Mouse (Mus musculus): ENCODE results near the gene Ajm1. TPM values are rescaled to one million over a fixed set of nuclear protein-coding genes. Genes with fewer than 3 reads are reported as not detected.
"Not testable (repeated sequence)": the region's sequence is repeated elsewhere in the genome, so short reads cannot be mapped to it uniquely, and the experiment has no call there.

Gene Ajm1
- polyA plus RNA-seq, 1 experiment: 115 TPM

- Histone ChIP-seq H3K4me1 (ENCODE audit: control insufficient read depth, insufficient read depth, low read length) (peaks cover 5% of the 10 kb centered on the region; the same call in 1 of the 2 replicates), H3K4me3 (ENCODE audit: insufficient read depth, low read length) (peak within 1 kb of the TSS; percentile 94), H3K27ac (ENCODE audit: insufficient read depth, low read length) (peak within 1 kb of the TSS; percentile 76)
- TF ChIP-seq POLR2A (IDR thresholded peaks at IDR 0.05; ENCODE audit: extremely low read depth, insufficient read depth, low read length) (peak; percentile 34; the same call in 1 of the 2 replicates), CTCF (IDR thresholded peaks at IDR 0.05; ENCODE audit: extremely low read depth, insufficient read depth, low read length) (no peak)
Observed at GRCm38 (mm10) chr2:25557221-25557963, 24.2 kb downstream of the Ajm1 start, which contains the start of gene Edf1. Gene Edf1, plus strand, starts transcription at chr2:25557847.

GRCm38 (mm10) chr2:25556296-25556695, 25.3 kb downstream of the Ajm1 start:
- TF ChIP-seq POLR2A (IDR thresholded peaks at IDR 0.05; ENCODE audit: extremely low read depth, insufficient read depth, low read length) (no peak), CTCF (IDR thresholded peaks at IDR 0.05; ENCODE audit: extremely low read depth, insufficient read depth, low read length) (no peak)
- Histone ChIP-seq H3K27ac (ENCODE audit: insufficient read depth, low read length) (no peak overlapping the region), H3K4me3 (ENCODE audit: insufficient read depth, low read length) (no peak overlapping the region), H3K4me1 (ENCODE audit: control insufficient read depth, insufficient read depth, low read length) (peaks cover 5% of the 10 kb centered on the region; the same call in 1 of the 2 replicates)

GRCm38 (mm10) chr2:25555479-25555878, 26.1 kb downstream of the Ajm1 start:
- not testable (repeated sequence) for H3K27ac ChIP-seq (ENCODE audit: insufficient read depth, low read length); H3K4me3 ChIP-seq (ENCODE audit: insufficient read depth, low read length); H3K4me1 ChIP-seq (ENCODE audit: control insufficient read depth, insufficient read depth, low read length)

- not testable (repeated sequence) for H3K4me3 ChIP-seq (ENCODE audit: insufficient read depth, low read length); H3K4me1 ChIP-seq (ENCODE audit: control insufficient read depth, insufficient read depth, low read length); H3K27ac ChIP-seq (ENCODE audit: insufficient read depth, low read length)
Observed at GRCm38 (mm10) chr2:25553171-25553786, 28.3 kb downstream of the Ajm1 start.

DNA sequence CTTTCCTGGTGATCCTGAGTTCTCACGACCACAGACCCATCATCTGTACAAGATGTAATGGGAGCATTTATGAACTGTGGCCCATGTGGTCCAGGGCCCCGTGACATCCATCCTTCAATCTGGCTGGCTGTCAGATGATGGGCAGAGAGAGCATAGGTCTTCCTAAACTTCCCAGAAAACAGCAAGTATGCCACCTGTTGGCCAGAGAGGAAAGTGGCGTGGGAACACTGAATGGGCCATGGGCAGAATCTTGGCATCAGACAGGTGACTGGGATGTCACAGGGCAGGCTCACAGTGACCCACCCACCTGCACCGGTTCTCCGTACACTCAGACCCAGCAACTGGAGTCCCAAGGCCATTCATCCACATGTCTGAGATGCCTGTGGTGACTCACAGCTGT, 30.4 kb downstream of the Ajm1 start:
- Histone ChIP-seq H3K4me3 (ENCODE audit: insufficient read depth, low read length) (no peak overlapping the region), H3K4me1 (ENCODE audit: control insufficient read depth, insufficient read depth, low read length) (no peaks in the 10 kb centered on the region), H3K27ac (ENCODE audit: insufficient read depth, low read length) (no peak overlapping the region)
- peak; percentile 69 for TF ChIP-seq CTCF (IDR thresholded peaks at IDR 0.05; ENCODE audit: extremely low read depth, insufficient read depth, low read length)
- TF ChIP-seq POLR2A (IDR thresholded peaks at IDR 0.05; ENCODE audit: extremely low read depth, insufficient read depth, low read length): no peak

DNA sequence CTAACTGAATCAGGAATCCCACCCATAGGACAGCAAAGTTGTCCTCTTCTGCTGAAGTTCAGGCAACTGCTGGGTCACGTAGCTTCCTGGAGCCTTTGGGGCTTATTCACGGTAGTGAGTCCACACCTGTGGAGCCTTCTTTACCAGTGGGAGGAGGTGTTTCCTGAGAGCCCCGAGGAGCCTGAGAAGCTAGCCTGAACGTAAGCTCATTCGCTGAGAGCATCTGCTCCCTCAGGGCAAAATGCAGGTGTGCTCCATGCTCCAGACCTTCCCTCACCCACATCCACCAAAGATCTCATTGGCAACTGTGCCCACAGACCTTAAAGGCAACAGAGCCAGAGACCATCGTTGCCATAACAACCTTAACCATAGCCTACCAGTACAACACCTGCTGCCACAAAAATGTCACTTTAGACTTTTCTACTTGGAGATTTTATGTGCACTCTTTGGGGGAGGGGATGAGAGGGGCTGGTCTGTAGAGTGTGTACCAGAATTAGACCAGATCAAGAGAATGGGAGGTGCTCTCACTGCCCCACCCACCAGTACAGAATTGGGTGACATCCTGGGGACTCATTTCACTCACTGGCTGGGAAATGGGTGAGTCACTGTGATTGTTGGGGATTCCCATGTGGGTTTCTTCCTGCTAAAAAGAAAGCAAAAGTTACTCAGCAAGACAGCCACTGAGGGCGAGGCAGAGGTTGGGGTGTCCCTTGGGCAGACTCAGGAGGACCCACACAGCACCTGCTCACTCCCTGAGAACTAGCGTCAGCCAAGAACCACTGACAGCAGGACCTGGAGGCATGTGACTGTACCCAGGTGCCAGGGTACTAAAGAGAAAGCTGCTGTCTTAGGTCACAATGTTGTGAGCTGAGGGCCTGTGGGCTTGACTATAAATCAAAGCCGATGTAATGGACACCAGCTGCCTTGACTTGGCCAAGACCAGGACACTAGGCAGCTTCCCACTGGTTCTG, 32.3 kb downstream of the Ajm1 start:
- H3K4me3 ChIP-seq (ENCODE audit: insufficient read depth, low read length): no peak overlapping the region
- TF ChIP-seq CTCF (IDR thresholded peaks at IDR 0.05; ENCODE audit: extremely low read depth, insufficient read depth, low read length): no peak
- TF ChIP-seq POLR2A (IDR thresholded peaks at IDR 0.05; ENCODE audit: extremely low read depth, insufficient read depth, low read length): no peak
- no peaks in the 10 kb centered on the region for H3K4me1 ChIP-seq (ENCODE audit: control insufficient read depth, insufficient read depth, low read length)
- H3K27ac ChIP-seq (ENCODE audit: insufficient read depth, low read length): no peak overlapping the region

- Histone ChIP-seq H3K4me1 (ENCODE audit: control insufficient read depth, insufficient read depth, low read length) (no peaks in the 10 kb centered on the region), H3K27ac (ENCODE audit: insufficient read depth, low read length) (no peak within 1 kb of the TSS), H3K4me3 (ENCODE audit: insufficient read depth, low read length) (peak within 1 kb of the TSS; percentile 69)
- TF ChIP-seq CTCF (IDR thresholded peaks at IDR 0.05; ENCODE audit: extremely low read depth, insufficient read depth, low read length): no peak
- peak; percentile 40; the same call in 1 of the 2 replicates for TF ChIP-seq POLR2A (IDR thresholded peaks at IDR 0.05; ENCODE audit: extremely low read depth, insufficient read depth, low read length)
Observed at GRCm38 (mm10) chr2:25546811-25547491, 34.6 kb downstream of the Ajm1 start, which contains the start of gene Traf2. Gene Traf2, minus strand, starts transcription at chr2:25546940.

DNA sequence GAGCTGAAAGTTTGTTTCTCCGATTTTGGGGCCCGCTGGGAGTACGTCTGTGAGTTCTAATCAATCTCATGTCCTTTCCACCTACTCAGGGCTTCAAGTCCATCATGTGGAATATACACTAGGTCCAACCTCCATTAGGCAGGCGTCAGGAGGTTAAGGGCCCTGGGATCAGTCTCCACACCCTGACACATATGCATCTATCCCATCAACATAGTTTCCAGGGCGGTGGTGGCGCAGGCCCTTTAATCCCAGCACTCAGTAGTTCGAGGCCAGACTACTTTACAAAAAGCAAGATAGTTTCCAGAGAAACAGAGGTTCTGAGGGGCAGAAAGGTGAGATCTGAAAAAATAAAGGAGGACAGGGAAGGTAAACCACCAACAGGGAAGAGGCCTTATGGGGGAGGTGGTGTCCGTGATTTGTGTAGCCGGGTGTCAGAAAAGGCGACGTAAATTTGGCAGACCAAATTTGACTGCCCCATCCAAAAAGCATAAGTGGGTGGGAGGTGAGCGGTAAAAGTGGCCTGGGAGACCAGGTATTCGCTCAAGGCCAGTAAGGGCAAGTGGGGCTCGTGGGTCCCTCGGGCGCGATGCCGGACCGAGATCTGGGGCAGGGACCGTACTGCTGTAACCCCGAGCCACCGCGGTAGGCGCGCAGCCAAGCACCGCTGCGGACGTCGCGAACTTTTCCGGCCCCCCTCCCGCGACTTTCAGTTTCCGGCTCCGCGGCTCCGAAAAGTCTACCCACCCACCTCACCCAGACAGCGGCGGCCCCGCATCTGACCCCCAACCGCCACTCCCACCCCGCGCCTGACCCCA, 35.4 kb downstream of the Ajm1 start:
- H3K27ac ChIP-seq (ENCODE audit: insufficient read depth, low read length): no peak overlapping the region
- H3K4me3 ChIP-seq (ENCODE audit: insufficient read depth, low read length): peak overlapping the region; percentile 69
- TF ChIP-seq CTCF (IDR thresholded peaks at IDR 0.05; ENCODE audit: extremely low read depth, insufficient read depth, low read length) (no peak), POLR2A (IDR thresholded peaks at IDR 0.05; ENCODE audit: extremely low read depth, insufficient read depth, low read length) (no peak)
- H3K4me1 ChIP-seq (ENCODE audit: control insufficient read depth, insufficient read depth, low read length): no peaks in the 10 kb centered on the region
